Mouse (Mus musculus): Measurements from ENCODE around the gene Azi2.

- no peak for TF ChIP-seq POLR2A (IDR thresholded peaks at IDR 0.05; ENCODE audit: borderline replicate concordance, extremely low read depth, insufficient read depth, insufficient read length, poor library complexity, severe bottlenecking)
- TF ChIP-seq CTCF (IDR thresholded peaks at IDR 0.05; ENCODE audit: borderline replicate concordance, extremely low read depth, insufficient read depth, insufficient read length) = no peak
Observed at GRCm38 (mm10) chr9:118108527-118109011, 68.3 kb downstream of the Azi2 start.

Data from brain, embryonic 14.5 days (tissue).